ENCODE assay signal across 8 mouse cellular contexts in genomic region chr9:30942512-30943313, GRCm38 (mm10). TPM values are rescaled to one million over a fixed set of nuclear protein-coding genes. Genes with fewer than 3 reads are reported as not detected.
DNase-seq lines count a peak whose midpoint lies in the region; ATAC-seq and TF ChIP-seq lines count a peak whose summit lies in the region.

Gene Adamts8, plus strand, starts transcription at chr9:30942562.

- H3K4me3 ChIP-seq in left cerebral cortex, adult 2 months = peak within 1 kb of the TSS; percentile 73
- peak within 1 kb of the TSS; percentile 50 for H3K4me3 ChIP-seq in brown adipose tissue, adult 24 weeks (ENCODE audit: insufficient read depth, low read depth, low read length)
- peak within 1 kb of the TSS; percentile 59 for H3K4me3 ChIP-seq in kidney, embryonic 15.5 days (replicated peaks)
- peak within 1 kb of the TSS; percentile 41 for H3K4me3 ChIP-seq in liver, embryonic 16.5 days (ENCODE audit: low read depth, low read length)

- peak; percentile 55 for TF ChIP-seq CTCF in left cerebral cortex, adult 2 months (IDR thresholded peaks at IDR 0.05)

- peak within 1 kb of the TSS; percentile 47; the same call in 1 of the 2 replicates for H3K27ac ChIP-seq in left cerebral cortex, adult 2 months
- H3K27ac ChIP-seq in brown adipose tissue, adult 24 weeks (replicated peaks; ENCODE audit: low read depth, low read length) = no peak within 1 kb of the TSS
- no peak within 1 kb of the TSS for H3K27ac ChIP-seq in kidney, embryonic 15.5 days
- no peak within 1 kb of the TSS for H3K27ac ChIP-seq in liver, embryonic 16.5 days (ENCODE audit: low read length)

- peak; percentile 82 for ATAC-seq in kidney, embryonic 15.5 days (replicated peaks; ENCODE audit: low FRiP score)
- no peak for ATAC-seq in liver, embryonic 16.5 days (ENCODE audit: low read depth)

- intact Hi-C loops in left cerebral cortex, adult 2 months (cut with DNase I) = loop anchor here (2.0 kb wide), 1 partner anchor 88 kb away; the partner anchor contains the start of gene Zbtb44

- peak within 1 kb of the TSS; percentile 99 for H3K4me2 ChIP-seq in kidney, embryonic 15.5 days
- H3K4me2 ChIP-seq in liver, embryonic 16.5 days (ENCODE audit: low read depth, low read length) = peak within 1 kb of the TSS; percentile 50

- peaks cover 76% of the 10 kb centered on the region for H3K27me3 ChIP-seq in kidney, embryonic 15.5 days
- peaks cover 56% of the 10 kb centered on the region for H3K27me3 ChIP-seq in liver, embryonic 16.5 days (ENCODE audit: control insufficient read depth, insufficient read depth, low read depth, low read length)

- under 1% methylated on average over 95 of the region's 96 CpGs for WGBS in kidney, embryonic 15.5 days
- WGBS in liver, embryonic 16.5 days (ENCODE audit: insufficient replicate concordance) = under 1% methylated on average over 95 of the region's 96 CpGs

- no peaks in the 10 kb centered on the region for H3K9me3 ChIP-seq in kidney, embryonic 15.5 days (replicated peaks)
- H3K9me3 ChIP-seq in liver, embryonic 16.5 days (replicated peaks; ENCODE audit: control insufficient read depth, low read length) = no peaks in the 10 kb centered on the region

- H3K36me3 ChIP-seq in kidney, embryonic 15.5 days = no peaks in the 10 kb centered on the region
- H3K36me3 ChIP-seq in liver, embryonic 16.5 days (ENCODE audit: control insufficient read depth, insufficient read depth) = no peaks in the 10 kb centered on the region

- DNase-seq in left cerebral cortex, adult 2 months (ENCODE audit: extremely low spot score in 1 of 2, low spot score in 2 of 2) = peak; percentile 43 to 58
- no peak for DNase-seq in left cerebral cortex, adult 9 months (ENCODE audit: low spot score in 2 of 2)
- DNase-seq in gastrocnemius, postnatal 25 days = peak; percentile 39
- peak; percentile 61 for DNase-seq in right cerebral cortex, postnatal 25 days
- no peak for DNase-seq in cerebellum, adult 11 months

- peak within 1 kb of the TSS; percentile 45 for H3K9ac ChIP-seq in kidney, embryonic 15.5 days
- no peak within 1 kb of the TSS for H3K9ac ChIP-seq in liver, embryonic 16.5 days (ENCODE audit: low read depth, low read length)

- H3K4me1 ChIP-seq in brown adipose tissue, adult 24 weeks (ENCODE audit: control insufficient read depth, insufficient read depth, insufficient read length, low read length) = no peaks in the 10 kb centered on the region
- H3K4me1 ChIP-seq in kidney, embryonic 15.5 days = peaks cover 19% of the 10 kb centered on the region
- peaks cover 2% of the 10 kb centered on the region; the same call in 1 of the 2 replicates for H3K4me1 ChIP-seq in liver, embryonic 16.5 days (ENCODE audit: control insufficient read depth, low read depth, low read length)

RNA-seq across cellular contexts. Expression of gene Adamts8, which starts in this region (rescaled TPM):
- total RNA-seq in left cerebral cortex, adult 2 months (2021) = 1 to 10 TPM; 4.5 to 4.8 TPM
- not detected in 2 replicates for polyA plus RNA-seq in brown adipose tissue, adult 24 weeks (2012; ENCODE audit: insufficient read depth, insufficient read length, missing spikeins)
- 10 to 100 TPM in 1 of 2 experiments, 1 to 10 TPM in 1; 7.5 to 11.6 TPM for total RNA-seq in gastrocnemius, postnatal 25 days (2021)
- 0.58 and 1.8 TPM in 2 replicates for polyA plus RNA-seq in kidney, embryonic 15.5 days (2015; fragmentation: Nextera tagmentation; extraction: Ambion mirVana)
- 0.12 and 0.18 TPM in 2 replicates for polyA plus RNA-seq in liver, embryonic 16.5 days (2015; fragmentation: Nextera tagmentation; extraction: Ambion mirVana)

Comparison
In these comparisons a context has a peak if more than half of its experiments do, and no peak if none do; other contexts are left out.
1. DNase-seq: peak in left cerebral cortex, adult 2 months (2 of 2), gastrocnemius, postnatal 25 days (single experiment) and right cerebral cortex, postnatal 25 days (single experiment); none in left cerebral cortex, adult 9 months (0 of 2) and cerebellum, adult 11 months (single experiment).
2. Peak in every context shown above with its lines, with median percentiles within 50 percentile points of each other: H3K4me3 ChIP-seq.